Mouse (Mus musculus): ENCODE measurements around the gene Shh.

- TF ChIP-seq CTCF (IDR thresholded peaks at IDR 0.05; ENCODE audit: borderline replicate concordance, extremely low read depth, insufficient read depth, insufficient read length) = no peak
- TF ChIP-seq POLR2A (IDR thresholded peaks at IDR 0.05; ENCODE audit: borderline replicate concordance, extremely low read depth, insufficient read depth, insufficient read length, poor library complexity, severe bottlenecking) = no peak
Measured at GRCm38 (mm10) chr5:28482991-28483390, 15.9 kb upstream of the Shh start.

Measured in brain, embryonic 14.5 days (tissue).